In genomic region chr19:47338396-47339164, GRCm38 (mm10) we compare ENCODE assay signal across 8 mouse cellular contexts.
DNase-seq lines count a peak whose midpoint lies in the region; ATAC-seq and TF ChIP-seq lines count a peak whose summit lies in the region.

No protein-coding gene starts in this region.

- no peak for TF ChIP-seq POLR2A in testis, adult 2 months (IDR thresholded peaks at IDR 0.05; ENCODE audit: control insufficient read depth, low read depth, low read length)

- no peak for TF ChIP-seq CTCF in testis, adult 2 months (IDR thresholded peaks at IDR 0.05; ENCODE audit: control insufficient read depth, insufficient read depth, insufficient replicate concordance, low read depth, low read length)
- TF ChIP-seq CTCF in liver, embryonic 14.5 days (IDR thresholded peaks at IDR 0.05; ENCODE audit: low read depth), result no peak

- no peak overlapping the region for H3K9ac ChIP-seq in liver, embryonic 14.5 days (replicated peaks)

- 44% methylated on average over 24 of the region's 24 CpGs for WGBS in liver, embryonic 14.5 days (ENCODE audit: insufficient replicate concordance)

- no peak for TF ChIP-seq EP300 in liver, embryonic 14.5 days (IDR thresholded peaks at IDR 0.05; ENCODE audit: low read depth)

- no peaks in the 10 kb centered on the region for H3K36me3 ChIP-seq in testis, adult 2 months (ENCODE audit: control insufficient read depth, insufficient read depth, low read length)
- H3K36me3 ChIP-seq in liver, embryonic 14.5 days (replicated peaks; ENCODE audit: control insufficient read depth, insufficient read depth, low read depth), result no peaks in the 10 kb centered on the region

- peak overlapping the region; percentile 47; the same call in 1 of the 2 replicates for H3K4me2 ChIP-seq in liver, embryonic 14.5 days (ENCODE audit: low read depth)

- ATAC-seq in liver, embryonic 14.5 days (ENCODE audit: insufficient read depth), result no peak

- H3K27me3 ChIP-seq in testis, adult 2 months (ENCODE audit: control insufficient read depth, insufficient read depth, low read length), result no peaks in the 10 kb centered on the region
- peaks cover 9% of the 10 kb centered on the region for H3K27me3 ChIP-seq in liver, embryonic 14.5 days (ENCODE audit: control insufficient read depth, insufficient read depth, low read length)

- DNase-seq in cerebellum, postnatal 25 days, result peak; percentile 29 to 31
- DNase-seq in cerebellum, adult 11 months, result no peak
- DNase-seq in testis, postnatal 14 days (ENCODE audit: low spot score), result no peak
- no peak for DNase-seq in liver, embryonic 14.5 days (ENCODE audit: low read depth in 3 of 3, low spot score in 3 of 3)
- DNase-seq in embryo, embryonic 10.5 days (ENCODE audit: low spot score), result no peak
- no peak for DNase-seq in gastrocnemius, adult 18-20 months (ENCODE audit: low spot score)
- no peak for DNase-seq in kidney, postnatal 14 days

- H3K4me3 ChIP-seq in testis, adult 2 months (ENCODE audit: control insufficient read depth, low read depth, low read length), result peak overlapping the region; percentile 69
- H3K4me3 ChIP-seq in liver, embryonic 14.5 days (ENCODE audit: insufficient read depth in 1 of 2, low read depth in 2 of 2, low read length in 2 of 2), result no peak overlapping the region; a peak in 1 of 4 replicates

- peaks cover 6% of the 10 kb centered on the region; the same call in 1 of the 2 replicates for H3K4me1 ChIP-seq in testis, adult 2 months (ENCODE audit: control insufficient read depth, insufficient read depth, low read length)
- no peaks in the 10 kb centered on the region; a peak in 1 of 4 replicates for H3K4me1 ChIP-seq in liver, embryonic 14.5 days (replicated peaks; ENCODE audit: control insufficient read depth in 2 of 2, insufficient read depth in 2 of 2, low read length in 1 of 2)

- no peaks in the 10 kb centered on the region for H3K9me3 ChIP-seq in liver, embryonic 14.5 days (ENCODE audit: control insufficient read depth, low read length)

- H3K27ac ChIP-seq in testis, adult 2 months (ENCODE audit: control insufficient read depth, insufficient read depth, low read depth, low read length), result no peak overlapping the region
- no peak overlapping the region for H3K27ac ChIP-seq in liver, embryonic 14.5 days

Comparison
In these comparisons a context has a peak if more than half of its experiments do, and no peak if none do; other contexts are left out.
1. DNase-seq: peak in cerebellum, postnatal 25 days (2 of 2); none in cerebellum, adult 11 months (single experiment), testis, postnatal 14 days (single experiment), liver, embryonic 14.5 days (0 of 3), embryo, embryonic 10.5 days (single experiment), gastrocnemius, adult 18-20 months (single experiment) and kidney, postnatal 14 days (single experiment).